Mouse (Mus musculus) inflammation-experienced regulatory T-cells (primary cell): ENCODE data around the gene Nup43. TPM values are rescaled to one million over a fixed set of nuclear protein-coding genes. Genes with fewer than 3 reads are reported as not detected.

Experiments used
- polyA plus RNA-seq, 2 experiments: library from polyadenylated mRNA; unstranded; fragments of 100-300 nt; shearing (Covaris generic); gene quantifications; one replicate each; pipeline ENCODE4 v1.2.1; 2017

Nup43 gene
- 10 to 100 TPM; 16.2 to 19.6 TPM for polyA plus RNA-seq

GRCm38 (mm10) chr10:7667342-7667802, at the start of gene Nup43:
Gene Nup43 (plus strand): TSS chr10:7667503.

DNA sequence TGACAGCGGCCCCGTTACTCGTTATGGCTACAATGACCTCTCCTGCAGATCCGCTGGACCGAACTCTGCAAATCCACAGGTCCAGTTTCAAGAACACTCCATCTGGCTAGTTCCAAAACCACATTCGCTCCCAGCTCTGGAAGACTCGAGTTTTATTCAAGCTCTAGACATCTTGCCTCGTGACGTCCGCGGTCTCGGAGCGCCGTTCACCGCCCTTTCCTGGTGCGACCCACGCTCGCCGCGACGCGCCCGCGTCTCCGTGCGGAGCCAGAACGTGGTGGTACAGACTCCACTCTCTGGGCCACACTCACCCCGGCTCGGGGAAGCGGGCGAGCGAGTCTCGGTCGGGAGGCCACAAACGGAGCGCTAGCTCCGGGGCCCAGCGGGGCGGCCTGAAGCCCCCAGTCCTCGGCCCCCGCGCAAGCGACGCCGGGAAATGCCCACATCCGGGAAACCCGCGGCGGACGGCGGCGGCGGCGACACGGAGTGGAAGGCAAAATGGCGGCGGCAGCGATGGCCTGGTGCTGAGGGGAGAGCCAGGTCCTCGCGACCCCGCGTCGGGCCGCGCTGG, 13.5 kb downstream of the Nup43 start, which contains the start of the genes Pcmt1 and Lats1:
Gene Pcmt1, minus strand, starts transcription at position 406 of the 571 bp plus-strand sequence.
Gene Lats1, plus strand, starts transcription at position 484 of the 571 bp plus-strand sequence.

GRCm38 (mm10) chr10:7725751-7726500, 58.6 kb downstream of the Nup43 start, which contains the start of gene Katna1:
Gene Katna1 (plus strand): TSS chr10:7726000.

Other genes with a start within 250 kb of the Nup43 start
- gene Ulbp1, start 193.9 kb upstream of the Nup43 start, polyA plus RNA-seq = 10 to 100 TPM in 1 of 2 experiments, 1 to 10 TPM in 1; 4.1 to 10.0 TPM
- 1 to 10 TPM in 1 of 2 experiments, under 1 TPM in 1; 0.18 to 1.3 TPM for gene Lrp11, start 77.7 kb upstream of the Nup43 start, polyA plus RNA-seq
- gene Pcmt1, start 13.6 kb downstream of the Nup43 start, polyA plus RNA-seq = 100 to 1,000 TPM in 1 of 2 experiments, 10 to 100 TPM in 1; 92.0 to 133 TPM
- 1 to 10 TPM; 9.4 to 9.8 TPM for gene Lats1, start 13.7 kb downstream of the Nup43 start, polyA plus RNA-seq
- 10 to 100 TPM; 69.3 to 79.2 TPM for gene Katna1, start 58.5 kb downstream of the Nup43 start, polyA plus RNA-seq
- 10 to 100 TPM; 58.3 to 92.9 TPM for gene Ginm1, start 125.3 kb downstream of the Nup43 start, polyA plus RNA-seq
- gene Ppil4, start 125.4 kb downstream of the Nup43 start, polyA plus RNA-seq = 10 to 100 TPM; 78.0 to 92.1 TPM
- gene Zc3h12d, start 165.0 kb downstream of the Nup43 start, polyA plus RNA-seq = 10 to 100 TPM; 20.5 to 38.9 TPM